Mouse (Mus musculus): ENCODE measurements around the gene Cux2. TPM values are rescaled to one million over a fixed set of nuclear protein-coding genes. Genes with fewer than 3 reads are reported as not detected.

The Cux2 gene
- polyA plus RNA-seq, 1 experiment from 2014 or later = 4.9 TPM

DNA sequence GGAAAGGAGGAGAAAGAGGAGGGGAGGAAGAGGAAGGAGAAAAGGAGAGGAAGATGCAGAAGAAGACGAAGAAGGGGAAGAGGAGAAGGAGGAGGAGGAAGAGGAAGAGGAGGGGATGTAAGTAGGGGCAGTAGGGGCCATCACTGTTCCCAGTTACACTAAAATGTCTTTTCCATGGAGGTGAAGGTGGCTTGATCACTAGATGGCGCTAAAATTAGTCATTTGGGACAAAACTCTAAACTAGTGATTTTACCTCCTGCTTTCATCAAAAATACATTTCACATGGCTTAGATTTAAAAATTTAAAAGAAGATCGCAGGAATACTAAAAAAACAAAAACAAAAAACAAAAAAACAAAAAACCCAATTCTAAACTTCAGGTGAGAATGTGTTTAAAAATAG, 156.3 kb downstream of the Cux2 start:
- no peak overlapping the region for H3K4me3 ChIP-seq
- H3K36me3 ChIP-seq (replicated peaks) = no peaks in the 10 kb centered on the region
- H3K27me3 ChIP-seq (replicated peaks; ENCODE audit: low read depth, poor library complexity, severe bottlenecking) = peaks cover 37% of the 10 kb centered on the region
- DNase-seq (ENCODE audit: low spot score) = no peak
- no peak overlapping the region for H3K27ac ChIP-seq (replicated peaks)
- H3K9me3 ChIP-seq = no peaks in the 10 kb centered on the region
- 34% methylated on average over 3 of the region's 3 CpGs for WGBS
- peaks cover 20% of the 10 kb centered on the region for H3K4me1 ChIP-seq

DNA sequence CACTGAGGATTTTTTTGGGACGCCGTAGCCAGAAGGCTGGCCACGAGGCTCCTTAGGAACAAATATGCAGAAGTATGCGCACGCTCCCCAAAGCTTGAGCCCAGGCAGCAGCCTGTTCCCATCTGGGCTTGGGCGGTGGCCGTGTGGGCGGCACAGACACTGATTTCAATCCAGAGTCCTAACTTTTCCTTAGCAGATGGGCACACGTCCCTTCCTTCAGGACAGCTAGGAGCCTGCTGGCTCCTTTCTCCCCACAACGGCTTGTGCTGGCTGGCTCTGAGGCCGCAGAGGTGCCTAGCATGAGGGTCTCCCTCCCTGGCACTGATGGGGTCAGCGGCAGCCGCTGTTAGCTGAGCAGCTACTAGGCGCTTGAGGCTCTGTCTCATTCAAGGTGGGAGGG, 157.6 kb downstream of the Cux2 start:
- WGBS = 80% methylated on average over 14 of the region's 14 CpGs
- Histone ChIP-seq H3K36me3 (replicated peaks) (no peaks in the 10 kb centered on the region), H3K9me3 (peaks cover 7% of the 10 kb centered on the region; the same call in 1 of the 2 replicates), H3K27me3 (replicated peaks; ENCODE audit: low read depth, poor library complexity, severe bottlenecking) (peaks cover 37% of the 10 kb centered on the region), H3K4me3 (no peak overlapping the region), H3K4me1 (peaks cover 20% of the 10 kb centered on the region), H3K27ac (replicated peaks) (no peak overlapping the region)
- DNase-seq (ENCODE audit: low spot score) = no peak

DNA sequence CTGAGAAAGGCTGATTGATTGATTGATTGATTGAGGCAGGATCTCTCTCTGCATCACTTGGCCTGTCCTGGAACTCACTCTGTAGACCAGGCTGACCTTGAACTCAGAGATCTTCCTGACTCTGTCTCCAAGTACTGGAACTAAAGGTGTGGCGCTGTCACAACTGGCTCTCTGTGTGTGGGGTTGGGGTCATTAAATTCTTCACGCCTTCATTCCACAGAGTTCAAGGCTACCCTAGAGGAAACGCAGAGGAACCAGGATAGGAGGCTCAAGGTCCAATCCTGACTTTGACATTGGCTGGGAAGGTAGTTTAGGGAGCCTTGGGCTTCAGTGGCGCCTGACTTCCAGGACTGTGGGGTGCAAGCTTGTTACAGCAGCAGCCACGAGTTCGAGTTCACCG, 159.0 kb downstream of the Cux2 start:
- WGBS = 94% methylated on average over 7 of the region's 7 CpGs
- Histone ChIP-seq H3K36me3 (replicated peaks) (peaks cover 2% of the 10 kb centered on the region; the same call in 1 of the 2 replicates), H3K4me3 (no peak overlapping the region), H3K27me3 (replicated peaks; ENCODE audit: low read depth, poor library complexity, severe bottlenecking) (peaks cover 40% of the 10 kb centered on the region), H3K27ac (replicated peaks) (no peak overlapping the region), H3K9me3 (peaks cover 7% of the 10 kb centered on the region; the same call in 1 of the 2 replicates), H3K4me1 (peaks cover 20% of the 10 kb centered on the region)
- DNase-seq (ENCODE audit: low spot score) = no peak

DNA sequence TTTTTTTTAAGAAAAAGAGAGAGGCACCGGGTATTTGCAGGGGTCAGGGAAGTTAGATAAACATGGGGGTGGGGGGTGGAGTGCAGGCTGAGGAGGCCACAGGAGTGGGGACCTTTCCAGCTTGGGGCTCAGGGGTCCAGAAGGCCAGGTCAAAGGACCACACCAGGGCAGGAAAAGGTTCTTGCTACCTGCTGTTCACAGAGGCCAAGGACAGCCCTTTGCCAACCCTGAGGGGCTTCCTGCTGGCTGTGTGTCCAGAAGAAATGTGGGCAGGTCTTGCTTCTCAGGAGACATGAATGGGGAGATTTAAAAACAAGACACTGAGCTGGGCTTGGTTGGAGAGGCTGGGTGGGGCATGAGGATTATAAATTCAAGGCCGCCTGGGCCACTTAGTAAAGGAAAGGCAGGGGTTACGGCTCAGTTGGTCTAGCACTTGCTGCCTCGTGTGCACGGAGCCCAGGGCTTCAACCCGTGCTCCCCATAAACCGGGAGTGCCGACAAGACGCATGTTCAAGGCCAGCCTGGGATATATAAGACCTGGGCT, 160.0 kb downstream of the Cux2 start:
- peak; percentile 30 for DNase-seq (ENCODE audit: low spot score)

DNA sequence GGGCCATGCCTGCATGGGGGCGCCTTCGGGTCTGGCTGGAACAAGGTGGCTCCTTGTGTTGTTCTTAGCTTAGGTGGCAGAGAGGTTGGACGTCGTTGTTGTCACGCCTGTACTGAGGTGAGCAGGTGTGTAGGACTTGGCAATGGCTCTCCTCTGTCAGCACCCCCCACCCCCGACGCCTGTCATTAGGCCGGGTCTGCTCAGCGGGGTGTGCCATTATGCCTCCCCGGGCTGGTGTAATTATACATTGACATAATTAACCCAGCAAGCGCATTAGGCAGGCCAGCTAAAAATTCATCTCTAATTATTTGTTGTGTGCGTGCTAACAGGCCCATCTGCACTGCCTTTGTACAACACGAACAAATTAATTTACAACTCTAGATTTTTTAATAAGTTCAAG, 160.5 kb downstream of the Cux2 start:
- Histone ChIP-seq H3K36me3 (replicated peaks) (peaks cover 4% of the 10 kb centered on the region; the same call in 1 of the 2 replicates), H3K4me3 (no peak overlapping the region), H3K9me3 (peaks cover 7% of the 10 kb centered on the region; the same call in 1 of the 2 replicates), H3K27me3 (replicated peaks; ENCODE audit: low read depth, poor library complexity, severe bottlenecking) (peaks cover 38% of the 10 kb centered on the region), H3K27ac (replicated peaks) (no peak overlapping the region), H3K4me1 (peaks cover 17% of the 10 kb centered on the region)
- DNase-seq (ENCODE audit: low spot score) = peak; percentile 30
- 33% methylated on average over 13 of the region's 13 CpGs for WGBS

More for the DNA sequence above, 160.0 kb downstream of the Cux2 start:
- no peak overlapping the region for H3K4me3 ChIP-seq
- H3K27ac ChIP-seq (replicated peaks) = no peak overlapping the region
- peaks cover 7% of the 10 kb centered on the region; the same call in 1 of the 2 replicates for H3K9me3 ChIP-seq
- peaks cover 4% of the 10 kb centered on the region; the same call in 1 of the 2 replicates for H3K36me3 ChIP-seq (replicated peaks)
- peaks cover 20% of the 10 kb centered on the region for H3K4me1 ChIP-seq
- 38% methylated on average over 9 of the region's 9 CpGs for WGBS
- H3K27me3 ChIP-seq (replicated peaks; ENCODE audit: low read depth, poor library complexity, severe bottlenecking) = peaks cover 34% of the 10 kb centered on the region

DNA sequence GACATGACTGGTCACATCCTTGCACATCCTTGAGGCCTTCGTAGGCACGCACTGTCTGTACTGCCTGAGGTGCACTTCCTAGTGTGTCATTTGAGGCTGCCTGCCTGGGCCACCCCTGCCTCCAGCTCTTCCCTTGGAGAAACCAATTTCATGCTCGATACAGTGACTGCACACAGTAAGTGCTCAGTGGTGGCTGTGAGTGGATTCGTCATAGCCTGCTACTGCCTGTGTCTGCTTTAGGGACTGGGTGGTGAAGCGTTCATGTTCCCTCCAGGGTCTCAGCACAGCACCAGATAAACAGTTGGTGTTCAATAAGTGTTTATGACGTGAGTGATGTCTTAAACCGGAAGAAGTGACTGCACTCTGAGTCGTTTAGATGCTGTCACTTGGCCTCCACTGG, 166.5 kb downstream of the Cux2 start:
- Histone ChIP-seq H3K27me3 (replicated peaks; ENCODE audit: low read depth, poor library complexity, severe bottlenecking) (0 out of 2 replicates have a peak, but pooled peaks cover 14% of the 10 kb centered on the region), H3K4me3 (no peak overlapping the region), H3K4me1 (peaks cover 11% of the 10 kb centered on the region), H3K9me3 (peaks cover 7% of the 10 kb centered on the region; the same call in 1 of the 2 replicates), H3K27ac (replicated peaks) (no peak overlapping the region), H3K36me3 (replicated peaks) (peaks cover 4% of the 10 kb centered on the region; the same call in 1 of the 2 replicates)
- WGBS = 69% methylated on average over 8 of the region's 8 CpGs
- no peak for DNase-seq (ENCODE audit: low spot score)

DNA sequence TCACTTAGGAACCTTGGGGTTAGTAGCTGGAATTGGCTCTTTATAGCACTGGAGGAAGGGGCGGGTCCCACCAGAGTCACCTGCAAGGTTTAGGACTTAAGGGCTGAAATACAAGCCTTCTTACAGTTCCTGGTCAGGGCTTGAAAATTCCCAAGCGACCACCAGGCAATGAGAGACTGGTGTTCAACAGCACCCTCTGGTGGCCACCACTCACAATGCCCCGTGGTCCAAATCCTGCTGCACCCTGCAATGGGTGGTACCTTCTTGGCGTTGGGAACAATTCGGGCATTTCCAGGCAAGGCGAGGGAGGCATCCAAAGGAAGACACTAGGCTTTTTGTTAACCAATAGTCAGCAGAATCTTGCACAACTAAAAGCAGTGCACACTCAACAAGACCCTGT, 170.7 kb downstream of the Cux2 start:
- H3K9me3 ChIP-seq = no peaks in the 10 kb centered on the region
- H3K27ac ChIP-seq (replicated peaks) = no peak overlapping the region
- peak; percentile 44 for DNase-seq (ENCODE audit: low spot score)
- peaks cover 10% of the 10 kb centered on the region for H3K4me1 ChIP-seq
- peaks cover 8% of the 10 kb centered on the region for H3K36me3 ChIP-seq (replicated peaks)
- WGBS = 65% methylated on average over 6 of the region's 6 CpGs
- 0 out of 2 replicates have a peak, but pooled peaks cover 16% of the 10 kb centered on the region for H3K27me3 ChIP-seq (replicated peaks; ENCODE audit: low read depth, poor library complexity, severe bottlenecking)
- no peak overlapping the region for H3K4me3 ChIP-seq

DNA sequence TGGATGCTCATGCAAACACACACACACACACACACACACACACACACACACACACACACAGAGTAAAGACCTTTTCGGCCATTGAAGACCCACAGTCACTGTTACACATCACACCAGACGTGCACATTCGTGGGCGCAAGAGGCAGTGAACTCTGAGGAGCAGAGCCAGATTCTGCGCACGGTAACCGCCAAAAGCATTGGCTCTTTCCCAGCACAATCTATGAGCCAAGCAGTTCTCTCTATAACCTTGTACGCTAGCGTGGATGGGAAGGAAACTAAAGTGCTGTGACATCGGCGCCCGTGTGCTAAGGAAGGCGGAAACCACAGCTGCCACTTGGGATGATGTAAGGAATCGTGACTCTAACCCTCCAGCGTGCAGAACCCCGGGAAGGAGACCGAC, 171.2 kb downstream of the Cux2 start:
- Histone ChIP-seq H3K27ac (replicated peaks) (no peak overlapping the region), H3K9me3 (no peaks in the 10 kb centered on the region), H3K36me3 (replicated peaks) (peaks cover 8% of the 10 kb centered on the region), H3K4me1 (peaks cover 9% of the 10 kb centered on the region), H3K27me3 (replicated peaks; ENCODE audit: low read depth, poor library complexity, severe bottlenecking) (0 out of 2 replicates have a peak, but pooled peaks cover 16% of the 10 kb centered on the region), H3K4me3 (no peak overlapping the region)
- DNase-seq (ENCODE audit: low spot score) = no peak
- WGBS = 89% methylated on average over 17 of the region's 17 CpGs

DNA sequence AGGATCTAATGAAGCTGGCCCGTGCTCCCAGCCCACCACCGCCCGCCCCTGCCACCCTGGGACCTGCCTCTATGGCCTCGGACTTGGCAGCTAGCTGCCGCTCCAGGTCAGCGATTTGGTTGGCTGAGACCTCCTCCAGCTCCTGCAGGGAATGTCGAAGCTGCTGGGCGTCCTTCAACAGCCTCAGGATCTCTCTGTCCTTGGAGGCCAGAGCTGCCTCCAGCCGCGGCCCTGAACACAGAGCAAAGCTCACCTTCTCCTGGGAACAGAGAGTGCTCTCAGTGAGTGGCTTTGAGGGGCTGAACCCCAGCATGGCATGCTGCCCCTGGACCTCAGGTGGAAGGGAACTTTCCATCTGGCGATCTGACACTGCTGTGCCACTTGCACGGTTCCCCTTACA, 173.0 kb downstream of the Cux2 start:
- DNase-seq (ENCODE audit: low spot score) = no peak
- Histone ChIP-seq H3K36me3 (replicated peaks) (peaks cover 8% of the 10 kb centered on the region), H3K4me3 (no peak overlapping the region), H3K27me3 (replicated peaks; ENCODE audit: low read depth, poor library complexity, severe bottlenecking) (peaks cover 15% of the 10 kb centered on the region; the same call in 1 of the 2 replicates), H3K9me3 (no peaks in the 10 kb centered on the region), H3K27ac (replicated peaks) (no peak overlapping the region), H3K4me1 (peaks cover 5% of the 10 kb centered on the region; the same call in 1 of the 2 replicates)
- 81% methylated on average over 12 of the region's 12 CpGs for WGBS

DNA sequence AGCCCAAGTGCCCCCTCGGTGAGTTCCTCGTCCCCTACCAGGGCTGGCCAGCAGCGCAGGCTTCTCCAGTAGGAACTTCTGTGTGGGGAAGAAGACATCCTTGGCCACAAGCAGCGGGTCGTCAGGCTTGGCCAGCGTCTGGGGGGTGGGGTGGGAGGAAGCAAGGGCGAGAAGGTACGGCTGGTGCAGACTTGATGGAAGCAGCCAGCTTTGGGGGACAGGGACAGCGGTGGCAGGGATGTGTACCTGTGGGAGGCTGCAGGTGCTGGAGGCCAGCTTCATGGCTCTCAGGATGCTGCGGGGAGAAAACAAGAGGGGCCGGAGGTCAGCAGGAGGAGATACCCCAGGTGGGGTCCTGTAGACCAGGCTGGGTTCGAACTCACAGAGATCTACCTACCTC, 174.9 kb downstream of the Cux2 start:
- Histone ChIP-seq H3K27me3 (replicated peaks; ENCODE audit: low read depth, poor library complexity, severe bottlenecking) (peaks cover 15% of the 10 kb centered on the region; the same call in 1 of the 2 replicates), H3K36me3 (replicated peaks) (peaks cover 8% of the 10 kb centered on the region), H3K4me3 (no peak overlapping the region), H3K27ac (replicated peaks) (no peak overlapping the region), H3K4me1 (peaks cover 5% of the 10 kb centered on the region; the same call in 1 of the 2 replicates), H3K9me3 (no peaks in the 10 kb centered on the region)
- DNase-seq (ENCODE audit: low spot score) = no peak
- 90% methylated on average over 12 of the region's 12 CpGs for whole genome bisulfite sequencing

DNA sequence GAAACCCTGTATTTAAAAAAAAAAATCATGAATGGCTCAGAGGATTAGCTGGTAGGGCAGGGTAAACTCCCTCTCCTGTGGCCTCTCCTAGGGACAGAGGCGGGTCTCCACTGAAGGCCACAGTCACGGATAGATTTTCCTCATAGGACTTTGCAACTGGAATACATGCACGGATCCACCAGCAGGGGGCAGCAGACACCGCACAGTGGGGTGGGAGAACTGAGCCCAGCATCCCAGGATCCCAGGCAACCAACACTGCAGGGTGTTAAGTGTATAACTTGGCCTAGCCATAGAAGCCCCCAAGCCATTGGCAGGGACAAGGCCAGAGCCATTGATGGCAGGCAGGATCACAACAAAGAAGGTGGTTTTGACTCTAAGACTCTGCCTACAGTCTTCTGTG, 177.7 kb downstream of the Cux2 start:
- H3K4me1 ChIP-seq = peaks cover 15% of the 10 kb centered on the region
- H3K36me3 ChIP-seq (replicated peaks) = peaks cover 17% of the 10 kb centered on the region
- peak; percentile 87 for DNase-seq (ENCODE audit: low spot score)
- WGBS = 7% methylated on average over 4 of the region's 4 CpGs
- no peak overlapping the region for H3K4me3 ChIP-seq
- peaks cover 15% of the 10 kb centered on the region; the same call in 1 of the 2 replicates for H3K27me3 ChIP-seq (replicated peaks; ENCODE audit: low read depth, poor library complexity, severe bottlenecking)
- H3K9me3 ChIP-seq = no peaks in the 10 kb centered on the region
- no peak overlapping the region for H3K27ac ChIP-seq (replicated peaks)

DNA sequence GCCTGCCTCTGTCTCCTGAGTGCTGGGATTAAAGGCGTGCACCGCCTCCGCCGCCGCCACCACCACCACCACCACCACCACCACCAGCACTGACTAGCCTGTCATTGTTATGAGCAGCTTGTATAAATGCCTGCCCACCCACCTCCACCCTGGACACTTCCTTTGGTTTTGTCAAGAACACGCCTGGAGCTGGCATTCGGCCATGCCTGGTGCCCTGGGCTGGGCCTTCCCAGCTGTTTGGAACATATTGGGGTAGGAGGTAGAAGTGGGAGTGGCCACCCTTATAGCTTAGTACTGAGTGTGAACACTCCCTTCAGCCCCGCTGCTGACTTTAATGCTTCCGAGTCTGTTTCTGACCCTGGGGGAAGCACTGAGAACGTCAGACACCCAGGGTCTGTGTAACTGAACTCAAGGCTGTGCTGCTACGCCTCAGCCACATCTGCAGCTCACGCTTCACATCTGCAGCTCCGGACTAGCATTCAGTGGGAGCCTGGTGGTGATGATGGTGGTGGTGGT, 178.3 kb downstream of the Cux2 start:
- Histone ChIP-seq H3K27ac (replicated peaks) (no peak overlapping the region), H3K27me3 (replicated peaks; ENCODE audit: low read depth, poor library complexity, severe bottlenecking) (peaks cover 21% of the 10 kb centered on the region; the same call in 1 of the 2 replicates), H3K9me3 (no peaks in the 10 kb centered on the region), H3K4me1 (peaks cover 19% of the 10 kb centered on the region), H3K4me3 (no peak overlapping the region), H3K36me3 (replicated peaks) (peaks cover 16% of the 10 kb centered on the region)
- WGBS = 90% methylated on average over 13 of the region's 13 CpGs
- no peak for DNase-seq (ENCODE audit: low spot score)

DNA sequence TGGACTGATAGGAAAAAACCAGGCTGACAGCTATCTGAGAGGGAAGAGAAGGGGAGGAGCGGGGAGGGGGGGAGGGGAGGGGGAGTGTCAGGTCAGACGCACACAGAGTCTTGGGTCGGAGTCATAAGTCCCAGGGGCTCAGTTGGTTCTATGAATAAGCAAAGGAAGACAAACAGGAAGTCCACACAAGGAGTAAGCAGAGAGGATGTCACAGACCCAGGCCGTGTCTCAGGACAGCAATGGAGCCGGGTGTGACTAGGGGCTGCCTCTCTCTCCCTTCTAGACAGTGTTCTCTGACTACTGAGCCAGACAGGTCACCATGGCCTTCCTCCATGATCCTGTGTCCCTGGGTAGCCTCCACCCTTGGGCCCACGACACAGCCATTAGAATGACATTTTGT, 179.1 kb downstream of the Cux2 start:
- 62% methylated on average over 6 of the region's 6 CpGs for WGBS
- peaks cover 20% of the 10 kb centered on the region for H3K4me1 ChIP-seq
- no peak overlapping the region for H3K4me3 ChIP-seq
- no peaks in the 10 kb centered on the region for H3K9me3 ChIP-seq
- DNase-seq (ENCODE audit: low spot score) = no peak
- H3K27ac ChIP-seq (replicated peaks) = no peak overlapping the region
- peaks cover 21% of the 10 kb centered on the region; the same call in 1 of the 2 replicates for H3K27me3 ChIP-seq (replicated peaks; ENCODE audit: low read depth, poor library complexity, severe bottlenecking)
- peaks cover 9% of the 10 kb centered on the region for H3K36me3 ChIP-seq (replicated peaks)

All from embryonic facial prominence, embryonic 10.5 days (tissue).